Mouse (Mus musculus) kidney, postnatal 4 days (tissue): ENCODE data around the gene Drd1.
A peak's percentile ranks its signal among the peaks of the same experiment; 100 is the strongest.

Experiments used
- DNase-seq, 2 experiments: peaks; one replicate each; pipeline ENCODE4 v3.0.0; 2021; ENCODE audit warnings: mixed read lengths in 2 of 2

The Drd1 gene

GRCm38 (mm10) chr13:54055448-54055861 lies at the start of gene Drd1:
Gene Drd1 (minus strand): TSS chr13:54055705.
- DNase-seq, result peak; percentile 78 to 82

DNA sequence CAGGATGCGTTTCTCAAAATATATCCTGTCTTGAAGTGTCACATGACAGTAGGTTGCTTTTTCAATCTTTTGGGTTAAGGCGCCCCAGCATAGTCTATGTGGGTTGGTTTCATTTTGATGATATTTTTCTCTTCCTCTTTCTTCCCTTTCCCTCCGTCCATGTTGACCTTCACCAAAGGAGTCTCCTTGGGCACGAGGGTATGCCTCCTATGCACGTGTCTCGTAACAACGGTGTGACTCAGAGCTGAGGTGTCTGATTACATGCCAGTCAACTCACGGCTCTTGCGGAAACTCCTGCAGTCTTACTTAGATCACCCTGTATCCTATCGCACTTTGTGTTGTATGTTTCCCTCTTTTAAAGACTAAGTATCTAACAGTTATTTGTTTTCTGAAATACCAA lies 48.4 kb upstream of the Drd1 start:
- no peak for DNase-seq

GRCm38 (mm10) chr13:54103271-54103670 lies 47.8 kb upstream of the Drd1 start:
- no peak for DNase-seq

GRCm38 (mm10) chr13:54102061-54102460 lies 46.6 kb upstream of the Drd1 start:
- DNase-seq, result no peak

DNA sequence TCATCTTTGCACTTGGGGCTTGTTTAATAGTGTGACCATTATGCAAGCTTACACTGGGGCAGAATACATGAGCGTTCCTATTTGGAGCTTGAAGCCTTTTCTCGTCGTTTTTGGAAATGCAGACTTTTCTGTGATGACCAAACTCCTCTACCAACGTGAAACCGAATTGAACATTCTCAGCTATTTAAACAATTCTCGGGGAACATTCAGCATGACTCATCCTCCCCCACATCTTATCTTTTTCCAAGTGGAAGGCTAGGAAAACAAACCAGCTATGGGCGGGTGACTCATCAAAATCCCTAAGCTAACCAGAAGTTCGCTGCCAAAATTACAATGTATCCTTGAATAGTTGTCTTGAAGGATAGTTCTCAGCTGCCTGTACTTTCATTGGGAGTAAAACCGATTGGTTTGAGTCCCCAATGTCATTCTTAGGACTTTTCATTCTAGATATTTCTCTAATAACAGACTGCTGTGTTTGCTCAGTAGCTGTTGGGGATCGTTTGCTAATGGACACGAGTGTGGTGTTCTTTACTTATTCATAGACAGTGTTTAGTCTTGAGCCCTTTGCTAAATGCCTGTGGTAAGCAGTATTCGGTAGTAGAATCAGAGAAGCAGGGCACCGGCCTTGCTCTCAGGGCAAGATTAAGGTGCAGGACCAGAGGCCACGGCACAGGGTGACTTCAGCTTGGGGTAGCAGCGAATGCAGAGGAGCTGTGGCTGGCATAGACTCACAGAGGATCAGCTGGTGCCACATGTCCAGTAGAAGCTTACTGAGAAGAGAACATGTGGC lies 45.7 kb upstream of the Drd1 start:
- no peak for DNase-seq

- DNase-seq, result no peak
Observed at GRCm38 (mm10) chr13:54097797-54098196, 42.3 kb upstream of the Drd1 start.

DNA sequence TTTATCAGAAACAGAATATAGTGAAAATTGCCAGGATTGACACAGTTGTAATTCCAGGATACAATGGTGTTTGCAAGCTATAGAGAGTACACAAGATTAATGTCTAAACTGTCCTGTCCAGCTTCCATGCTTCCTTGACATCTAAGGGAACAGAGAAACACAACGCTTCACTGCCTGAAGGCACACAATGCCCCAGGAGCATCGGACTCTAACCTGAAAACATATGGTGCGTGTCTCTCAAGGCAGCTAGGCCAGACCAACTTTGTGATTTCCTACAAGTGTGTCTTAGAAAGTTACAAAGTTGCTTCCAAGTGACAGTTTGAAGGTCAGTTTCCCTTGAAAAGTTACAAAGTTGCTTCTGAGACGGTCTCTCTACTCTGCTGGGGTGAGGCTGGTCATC lies 41.7 kb upstream of the Drd1 start:
- DNase-seq, result peak in 1 of 2 experiments; percentile 14

DNA sequence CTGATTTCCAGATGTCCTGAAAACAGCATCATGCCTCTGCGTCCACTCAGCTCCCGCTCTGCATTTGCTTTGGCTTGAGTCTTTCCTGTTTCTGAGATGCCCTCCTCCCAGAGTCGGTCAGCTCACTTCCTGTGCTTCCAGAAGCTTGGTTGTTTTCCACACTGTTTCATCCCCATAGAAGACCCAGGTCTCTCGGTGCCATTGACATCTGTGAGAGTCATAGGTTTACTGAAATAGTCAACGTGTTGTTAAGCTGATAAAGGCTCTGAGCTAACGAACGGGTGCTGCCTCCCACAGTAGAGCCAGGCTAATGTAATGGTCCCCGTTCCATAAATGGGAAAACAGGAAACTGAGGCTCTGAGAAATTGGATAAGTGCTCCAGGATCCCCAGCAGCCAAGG lies 40.2 kb upstream of the Drd1 start:
- DNase-seq, result no peak

DNA sequence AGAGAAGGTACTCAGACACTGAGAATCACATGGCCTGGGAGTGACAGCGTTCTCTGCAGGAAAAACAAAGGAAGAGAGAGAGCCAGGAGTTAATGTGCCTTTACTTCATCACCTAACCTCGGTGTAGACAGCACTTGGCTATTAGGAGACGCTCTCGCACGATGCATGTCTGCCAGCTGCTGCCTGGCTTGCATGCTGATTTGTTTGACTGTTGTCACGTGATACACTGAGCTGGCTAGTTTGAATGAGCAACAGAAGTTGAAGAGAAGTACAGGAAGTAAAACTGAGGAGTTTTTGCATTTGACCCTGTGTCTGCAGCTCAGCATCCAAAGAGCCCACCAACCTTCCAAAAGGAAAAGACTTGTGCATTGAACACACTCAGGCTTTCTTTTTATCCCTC lies 39.5 kb upstream of the Drd1 start:
- no peak for DNase-seq

- no peak for DNase-seq
Observed at GRCm38 (mm10) chr13:54094349-54094748, 38.8 kb upstream of the Drd1 start.

DNA sequence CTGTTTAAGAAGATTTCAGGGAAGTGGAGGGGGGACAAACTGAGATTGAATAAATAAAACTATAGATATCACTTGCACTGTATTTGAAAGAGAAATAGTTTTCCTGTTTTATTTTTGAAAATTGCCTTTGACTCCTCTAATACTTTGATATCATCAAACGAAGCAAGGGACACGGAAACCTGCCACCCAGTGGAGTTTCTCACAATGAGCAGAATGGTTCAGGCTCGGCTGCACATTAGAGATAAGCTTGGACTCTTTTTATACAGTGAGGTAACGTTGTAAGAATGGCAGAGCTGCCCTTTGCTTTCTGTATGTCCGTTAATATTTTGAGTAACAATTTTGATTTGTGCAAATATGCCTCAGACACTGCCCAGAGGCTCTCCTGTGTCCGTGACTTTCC lies 36.2 kb upstream of the Drd1 start:
- no peak for DNase-seq

DNA sequence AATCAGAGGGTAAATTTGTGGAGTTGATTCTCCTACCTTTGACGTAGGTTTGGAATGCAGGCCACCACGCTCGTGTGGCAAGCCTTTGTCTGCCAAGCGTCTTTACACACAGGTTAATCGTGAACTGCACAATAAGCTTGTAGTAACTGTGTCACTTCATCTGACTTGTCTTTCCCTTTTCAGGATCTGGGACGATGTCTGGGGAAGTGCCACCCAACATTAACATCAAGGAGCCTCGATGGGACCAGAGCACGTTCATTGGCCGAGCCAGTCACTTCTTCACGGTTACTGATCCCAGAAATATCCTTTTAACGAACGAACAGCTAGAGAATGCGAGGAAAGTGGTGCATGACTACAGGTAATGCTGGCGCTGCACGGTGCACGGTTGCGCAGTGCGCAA lies 29.8 kb upstream of the Drd1 start:
- DNase-seq, result no peak

GRCm38 (mm10) chr13:54084826-54085225 lies 29.3 kb upstream of the Drd1 start:
- no peak for DNase-seq

GRCm38 (mm10) chr13:54084178-54084577 lies 28.7 kb upstream of the Drd1 start:
- no peak for DNase-seq

DNA sequence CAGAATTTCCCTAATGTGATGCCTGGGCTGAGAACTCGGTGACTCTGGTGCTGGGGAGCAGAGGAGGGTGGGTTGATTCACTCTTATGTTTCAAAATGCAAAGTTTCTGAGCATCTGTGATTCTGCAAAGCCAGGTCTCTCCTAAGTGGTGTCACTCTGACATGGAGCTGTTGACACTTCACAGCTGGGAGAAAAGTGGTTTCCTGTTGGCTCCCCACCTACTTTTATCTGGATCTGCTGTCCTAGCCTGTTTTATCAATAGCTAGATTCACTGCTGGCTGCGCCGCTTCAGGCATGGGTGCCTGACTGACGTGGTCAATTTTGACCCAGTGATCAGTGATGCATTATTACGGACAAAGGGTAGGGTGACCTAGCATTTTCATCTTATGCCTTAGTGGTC lies 27.4 kb upstream of the Drd1 start:
- no peak for DNase-seq

DNA sequence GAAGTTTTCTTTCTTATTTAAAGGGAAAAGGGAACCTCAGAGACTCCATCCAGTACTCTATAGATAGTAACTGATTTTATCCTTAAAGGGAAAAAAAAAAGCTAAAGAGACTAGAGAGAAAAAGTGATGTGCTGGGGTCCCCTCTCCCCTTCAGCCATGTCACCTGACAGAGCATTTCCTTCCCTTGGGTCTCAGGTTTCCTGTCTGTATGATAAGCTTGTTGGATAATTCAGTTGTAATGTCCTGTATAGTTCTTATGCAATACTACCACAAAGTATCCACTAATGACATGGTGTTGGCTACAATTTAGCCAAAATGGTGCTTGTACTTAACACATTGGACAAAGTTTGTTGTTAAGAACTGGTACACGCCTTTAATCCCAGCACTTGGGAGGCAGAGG lies 25.3 kb upstream of the Drd1 start:
- DNase-seq, result no peak

GRCm38 (mm10) chr13:54079782-54080759 lies 24.6 kb upstream of the Drd1 start:
- DNase-seq, result peak in 1 of 2 experiments; percentile 18

- peak in 1 of 2 experiments; percentile 46 for DNase-seq
Observed at GRCm38 (mm10) chr13:54077470-54078174, 22.1 kb upstream of the Drd1 start.

DNA sequence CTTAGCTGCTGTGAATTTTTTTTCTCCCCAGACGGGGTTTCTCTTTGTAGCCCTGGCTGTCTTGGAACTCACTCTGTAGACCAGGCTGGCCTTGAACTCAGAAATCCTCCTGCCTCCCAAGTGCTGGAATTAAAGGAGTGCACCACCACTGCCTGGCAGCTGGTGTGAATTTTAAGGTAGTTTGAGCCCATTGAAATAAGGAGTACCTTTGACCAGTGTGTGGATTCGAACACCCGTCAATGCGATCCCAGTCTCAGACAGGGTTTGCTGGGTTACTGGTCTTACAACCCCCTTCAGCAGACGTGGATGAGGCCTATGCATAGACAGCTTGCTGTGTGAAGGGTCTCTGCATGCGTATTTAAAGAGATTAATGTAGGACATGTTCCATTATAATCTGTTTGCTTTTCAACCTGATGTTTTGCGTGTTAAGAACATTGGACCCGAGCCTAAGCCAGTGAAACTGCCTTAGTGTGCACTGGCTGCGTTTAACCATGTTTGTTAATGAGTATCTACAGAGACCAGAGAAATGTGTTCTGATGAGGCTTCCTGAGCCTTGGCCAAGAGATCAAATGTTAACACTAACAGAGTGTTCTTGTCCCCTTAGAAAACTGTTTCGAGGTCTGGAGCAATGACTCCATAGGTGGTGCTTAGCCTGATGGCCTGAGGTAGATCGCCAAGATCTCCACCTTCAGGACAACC lies 21.4 kb upstream of the Drd1 start:
- DNase-seq, result no peak

GRCm38 (mm10) chr13:54076051-54076450 lies 20.5 kb upstream of the Drd1 start:
- no peak for DNase-seq

GRCm38 (mm10) chr13:54075416-54075815 lies 19.9 kb upstream of the Drd1 start:
- no peak for DNase-seq

DNA sequence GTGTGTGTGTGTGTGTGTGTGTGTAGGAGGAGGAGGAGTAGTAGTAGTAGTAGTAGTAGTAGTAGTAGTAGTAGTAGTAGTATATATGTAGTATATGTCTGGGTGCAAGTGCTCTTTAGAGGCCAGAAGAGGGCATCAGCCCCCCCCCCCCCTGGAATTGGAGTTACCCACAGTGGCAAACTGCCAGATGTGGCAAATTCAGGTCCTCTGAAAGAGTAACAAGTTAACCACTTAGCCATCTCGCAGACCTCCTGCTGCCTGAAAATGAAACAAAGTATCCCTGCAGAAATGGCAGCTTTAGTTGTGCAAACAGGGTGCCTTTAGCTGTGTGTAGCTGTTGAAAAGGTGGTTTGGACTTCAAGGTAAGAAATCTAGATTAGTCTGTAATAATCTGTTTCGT lies 18.0 kb upstream of the Drd1 start:
- peak in 1 of 2 experiments; percentile 31 for DNase-seq
